Comparison of ENCODE assay signal across 8 mouse cellular contexts in the genomic region with DNA sequence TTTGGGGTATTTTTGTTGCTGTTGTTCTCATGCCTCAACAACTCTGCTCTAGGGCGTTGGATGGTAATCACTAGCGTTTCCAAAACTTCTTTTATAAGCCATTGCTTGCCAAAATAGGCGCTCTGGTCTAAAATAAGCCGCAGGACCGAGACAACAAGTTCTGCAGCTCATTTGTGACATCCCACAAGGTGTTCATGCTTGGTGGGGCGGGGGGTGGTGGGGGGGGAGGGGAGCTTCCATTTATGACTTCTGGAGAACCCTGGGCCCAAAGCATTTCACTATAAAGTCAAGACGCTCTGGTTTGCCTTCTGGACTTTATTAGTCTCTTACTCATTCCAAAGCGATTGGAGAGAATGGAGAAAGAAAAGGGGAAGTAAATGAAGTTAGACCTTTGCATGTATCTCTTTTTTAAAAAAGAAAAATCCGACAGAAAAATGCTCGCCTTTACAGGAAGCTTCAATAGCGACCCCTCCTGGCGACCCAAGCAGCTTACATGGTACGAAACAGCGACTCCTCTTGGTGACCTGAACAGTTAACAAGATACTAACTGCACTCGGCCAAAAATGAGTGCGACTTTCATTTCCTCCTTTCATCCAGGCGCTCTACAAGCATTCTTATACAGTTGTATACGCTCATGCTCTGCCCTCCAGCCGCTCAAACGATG.
DNase-seq lines count a peak whose midpoint lies in the region; ATAC-seq and TF ChIP-seq lines count a peak whose summit lies in the region.

No protein-coding gene starts in this region.

- peak; percentile 97 for ATAC-seq in granulocyte monocyte progenitor cell, adult 5-6 weeks (replicated peaks; ENCODE audit: poor library complexity, severe bottlenecking)
- no peak for ATAC-seq in kidney, postnatal 0 days (replicated peaks; ENCODE audit: low FRiP score, low read depth)
- ATAC-seq in lung, postnatal 0 days, result no peak
- no peak for ATAC-seq in frontal cortex, adult (ENCODE audit: low TSS enrichment)

- 13% methylated on average over 20 of the region's 20 CpGs for WGBS in kidney, postnatal 0 days
- 12% methylated on average over 20 of the region's 20 CpGs for WGBS in lung, postnatal 0 days

- H3K4me2 ChIP-seq in kidney, postnatal 0 days (ENCODE audit: low read length), result peak overlapping the region; percentile 32
- H3K4me2 ChIP-seq in lung, postnatal 0 days (replicated peaks; ENCODE audit: low read depth, low read length), result 0 out of 2 replicates have a peak overlapping the region, but pooled peaks have one; percentile 11

- no peaks in the 10 kb centered on the region for H3K9me3 ChIP-seq in kidney, postnatal 0 days (replicated peaks; ENCODE audit: low read length)
- no peaks in the 10 kb centered on the region for H3K9me3 ChIP-seq in lung, postnatal 0 days (ENCODE audit: low read length)

- no peaks in the 10 kb centered on the region for H3K27me3 ChIP-seq in kidney, postnatal 0 days (ENCODE audit: insufficient read depth, low read length)
- H3K27me3 ChIP-seq in lung, postnatal 0 days (replicated peaks; ENCODE audit: insufficient read depth, low read length), result 0 out of 2 replicates have a peak, but pooled peaks cover 3% of the 10 kb centered on the region

- no peak overlapping the region for H3K4me3 ChIP-seq in kidney, postnatal 0 days (replicated peaks; ENCODE audit: low read depth, low read length)
- no peak overlapping the region for H3K4me3 ChIP-seq in lung, postnatal 0 days (ENCODE audit: low read depth, low read length)

- DNase-seq in 416B (ENCODE audit: low read depth), result peak; percentile 78
- peak; percentile 71 for DNase-seq in CD4-positive helper T cell, adult 2 months (ENCODE audit: low read depth, low spot score)
- DNase-seq in c-Kit-negative CD71-positive TER-119-positive erythroid progenitor cells, embryonic 14.5 days (ENCODE audit: low read depth, low spot score), result peak; percentile 5
- DNase-seq in kidney, postnatal 0 days (ENCODE audit: low spot score), result peak; percentile 89
- peak; percentile 73 for DNase-seq in lung, postnatal 0 days (ENCODE audit: low spot score)
- peak; percentile 45 to 69 for DNase-seq in spleen, postnatal 14 days (ENCODE audit: low spot score in 2 of 2)

- no peaks in the 10 kb centered on the region for H3K4me1 ChIP-seq in kidney, postnatal 0 days (replicated peaks; ENCODE audit: insufficient read depth, low read length)
- no peaks in the 10 kb centered on the region for H3K4me1 ChIP-seq in lung, postnatal 0 days (ENCODE audit: insufficient read depth, low read depth, low read length)

- H3K9ac ChIP-seq in kidney, postnatal 0 days (ENCODE audit: low read depth, low read length), result no peak overlapping the region
- no peak overlapping the region for H3K9ac ChIP-seq in lung, postnatal 0 days (replicated peaks; ENCODE audit: low read depth)

- TF ChIP-seq CTCF in kidney, postnatal 0 days (IDR thresholded peaks at IDR 0.05; ENCODE audit: low read depth), result peak; percentile 95
- peak; percentile 86 for TF ChIP-seq CTCF in lung, postnatal 0 days (IDR thresholded peaks at IDR 0.05)

- no peak overlapping the region for H3K27ac ChIP-seq in kidney, postnatal 0 days
- no peak overlapping the region for H3K27ac ChIP-seq in lung, postnatal 0 days (ENCODE audit: low read length)

- no peak for TF ChIP-seq EP300 in lung, postnatal 0 days (IDR thresholded peaks at IDR 0.05)

- no peaks in the 10 kb centered on the region for H3K36me3 ChIP-seq in kidney, postnatal 0 days (ENCODE audit: insufficient read depth, low read length)
- H3K36me3 ChIP-seq in lung, postnatal 0 days (ENCODE audit: insufficient read depth, low read length), result no peaks in the 10 kb centered on the region

Comparison
In these comparisons a context has a peak if more than half of its experiments do, and no peak if none do; other contexts are left out.
1. DNase-seq: peak in every context shown above with its lines; median percentile 89 in kidney, postnatal 0 days; 78 in 416B; 73 in lung, postnatal 0 days; 71 in CD4-positive helper T cell, adult 2 months; 57 in spleen, postnatal 14 days; 5 in c-Kit-negative CD71-positive TER-119-positive erythroid progenitor cells, embryonic 14.5 days.